Mouse (Mus musculus): Measurements from ENCODE around the gene Cbr2. TPM values are rescaled to one million over a fixed set of nuclear protein-coding genes. Genes with fewer than 3 reads are reported as not detected.
A peak's percentile ranks its signal among the peaks of the same experiment; 100 is the strongest.

Gene Cbr2
- polyA plus RNA-seq, 1 experiment = not detected

GRCm38 (mm10) chr11:120704486-120705325, 27.2 kb downstream of the Cbr2 start:
- Histone ChIP-seq H3K4me1 (ENCODE audit: control insufficient read depth, insufficient read depth, low read length) (peaks cover 25% of the 10 kb centered on the region), H3K27ac (ENCODE audit: insufficient read depth, low read length) (0 out of 2 replicates have a peak overlapping the region, but pooled peaks have one; percentile 13), H3K4me3 (ENCODE audit: low read depth, low read length) (no peak overlapping the region), H3K36me3 (ENCODE audit: control insufficient read depth, insufficient read depth, low read length, poor library complexity, severe bottlenecking) (no peaks in the 10 kb centered on the region), H3K9ac (ENCODE audit: low read depth, poor library complexity, severe bottlenecking) (0 out of 2 replicates have a peak overlapping the region, but pooled peaks have one; percentile 8), H3K27me3 (ENCODE audit: control insufficient read depth, insufficient read depth, low read length, poor library complexity, severe bottlenecking) (no peaks in the 10 kb centered on the region), H3K9me3 (replicated peaks; ENCODE audit: control insufficient read depth, insufficient read depth, low read length, poor library complexity, severe bottlenecking) (no peaks in the 10 kb centered on the region)
- TF ChIP-seq CTCF (IDR thresholded peaks at IDR 0.05; ENCODE audit: low read depth, low read length) = no peak
- no peak for TF ChIP-seq POLR2A (IDR thresholded peaks at IDR 0.05; ENCODE audit: insufficient read depth, low read length)
- 0 out of 2 replicates have a peak, but pooled peaks have one; percentile 5 for TF ChIP-seq EP300 (IDR thresholded peaks at IDR 0.05; ENCODE audit: insufficient read depth, low read depth, low read length)

- Histone ChIP-seq H3K4me1 (ENCODE audit: control insufficient read depth, insufficient read depth, low read length) (peaks cover 25% of the 10 kb centered on the region), H3K27ac (ENCODE audit: insufficient read depth, low read length) (0 out of 2 replicates have a peak overlapping the region, but pooled peaks have one; percentile 13), H3K9me3 (replicated peaks; ENCODE audit: control insufficient read depth, insufficient read depth, low read length, poor library complexity, severe bottlenecking) (no peaks in the 10 kb centered on the region), H3K9ac (ENCODE audit: low read depth, poor library complexity, severe bottlenecking) (0 out of 2 replicates have a peak overlapping the region, but pooled peaks have one; percentile 8), H3K27me3 (ENCODE audit: control insufficient read depth, insufficient read depth, low read length, poor library complexity, severe bottlenecking) (no peaks in the 10 kb centered on the region), H3K36me3 (ENCODE audit: control insufficient read depth, insufficient read depth, low read length, poor library complexity, severe bottlenecking) (no peaks in the 10 kb centered on the region), H3K4me3 (ENCODE audit: low read depth, low read length) (no peak overlapping the region)
- TF ChIP-seq POLR2A (IDR thresholded peaks at IDR 0.05; ENCODE audit: insufficient read depth, low read length) (no peak), CTCF (IDR thresholded peaks at IDR 0.05; ENCODE audit: low read depth, low read length) (no peak), EP300 (IDR thresholded peaks at IDR 0.05; ENCODE audit: insufficient read depth, low read depth, low read length) (no peak)
Measured at GRCm38 (mm10) chr11:120703696-120704454, 28.0 kb downstream of the Cbr2 start.

- Histone ChIP-seq H3K9ac (ENCODE audit: low read depth, poor library complexity, severe bottlenecking) (no peak overlapping the region), H3K4me3 (ENCODE audit: low read depth, low read length) (no peak overlapping the region), H3K27ac (ENCODE audit: insufficient read depth, low read length) (no peak overlapping the region), H3K9me3 (replicated peaks; ENCODE audit: control insufficient read depth, insufficient read depth, low read length, poor library complexity, severe bottlenecking) (no peaks in the 10 kb centered on the region; the same call in 1 of the 2 replicates), H3K27me3 (ENCODE audit: control insufficient read depth, insufficient read depth, low read length, poor library complexity, severe bottlenecking) (no peaks in the 10 kb centered on the region), H3K4me1 (ENCODE audit: control insufficient read depth, insufficient read depth, low read length) (no peaks in the 10 kb centered on the region), H3K36me3 (ENCODE audit: control insufficient read depth, insufficient read depth, low read length, poor library complexity, severe bottlenecking) (0 out of 2 replicates have a peak, but pooled peaks cover 2% of the 10 kb centered on the region)
- TF ChIP-seq POLR2A (IDR thresholded peaks at IDR 0.05; ENCODE audit: insufficient read depth, low read length) (no peak), EP300 (IDR thresholded peaks at IDR 0.05; ENCODE audit: insufficient read depth, low read depth, low read length) (no peak), CTCF (IDR thresholded peaks at IDR 0.05; ENCODE audit: low read depth, low read length) (no peak)
Measured at GRCm38 (mm10) chr11:120697741-120698140, 34.2 kb downstream of the Cbr2 start.

GRCm38 (mm10) chr11:120696568-120696967, 35.3 kb downstream of the Cbr2 start:
- H3K27ac ChIP-seq (ENCODE audit: insufficient read depth, low read length) = no peak overlapping the region
- no peak overlapping the region for H3K9ac ChIP-seq (ENCODE audit: low read depth, poor library complexity, severe bottlenecking)
- H3K36me3 ChIP-seq (ENCODE audit: control insufficient read depth, insufficient read depth, low read length, poor library complexity, severe bottlenecking) = 0 out of 2 replicates have a peak, but pooled peaks cover 2% of the 10 kb centered on the region
- TF ChIP-seq CTCF (IDR thresholded peaks at IDR 0.05; ENCODE audit: low read depth, low read length) = peak; percentile 40
- no peak for TF ChIP-seq EP300 (IDR thresholded peaks at IDR 0.05; ENCODE audit: insufficient read depth, low read depth, low read length)
- no peak for TF ChIP-seq POLR2A (IDR thresholded peaks at IDR 0.05; ENCODE audit: insufficient read depth, low read length)
- H3K27me3 ChIP-seq (ENCODE audit: control insufficient read depth, insufficient read depth, low read length, poor library complexity, severe bottlenecking) = no peaks in the 10 kb centered on the region
- H3K9me3 ChIP-seq (replicated peaks; ENCODE audit: control insufficient read depth, insufficient read depth, low read length, poor library complexity, severe bottlenecking) = no peaks in the 10 kb centered on the region; the same call in 1 of the 2 replicates
- no peak overlapping the region for H3K4me3 ChIP-seq (ENCODE audit: low read depth, low read length)
- H3K4me1 ChIP-seq (ENCODE audit: control insufficient read depth, insufficient read depth, low read length) = no peaks in the 10 kb centered on the region

- Histone ChIP-seq H3K36me3 (ENCODE audit: control insufficient read depth, insufficient read depth, low read length, poor library complexity, severe bottlenecking) (peaks cover 3% of the 10 kb centered on the region; the same call in 1 of the 2 replicates), H3K27me3 (ENCODE audit: control insufficient read depth, insufficient read depth, low read length, poor library complexity, severe bottlenecking) (no peaks in the 10 kb centered on the region), H3K4me1 (ENCODE audit: control insufficient read depth, insufficient read depth, low read length) (no peaks in the 10 kb centered on the region), H3K9ac (ENCODE audit: low read depth, poor library complexity, severe bottlenecking) (no peak overlapping the region), H3K9me3 (replicated peaks; ENCODE audit: control insufficient read depth, insufficient read depth, low read length, poor library complexity, severe bottlenecking) (no peaks in the 10 kb centered on the region; the same call in 1 of the 2 replicates), H3K4me3 (ENCODE audit: low read depth, low read length) (no peak overlapping the region), H3K27ac (ENCODE audit: insufficient read depth, low read length) (no peak overlapping the region)
- TF ChIP-seq POLR2A (IDR thresholded peaks at IDR 0.05; ENCODE audit: insufficient read depth, low read length) = no peak
- no peak for TF ChIP-seq CTCF (IDR thresholded peaks at IDR 0.05; ENCODE audit: low read depth, low read length)
- TF ChIP-seq EP300 (IDR thresholded peaks at IDR 0.05; ENCODE audit: insufficient read depth, low read depth, low read length) = no peak
Measured at GRCm38 (mm10) chr11:120695641-120696040, 36.3 kb downstream of the Cbr2 start.
